Mouse (Mus musculus) gastrocnemius, postnatal 4 days (tissue): Measurements from ENCODE around the gene Gpr82. TPM values are rescaled to one million over a fixed set of nuclear protein-coding genes. Genes with fewer than 3 reads are reported as not detected.

Experiments used
- DNase-seq, 2 experiments: peaks; one replicate each; pipeline ENCODE4 v3.0.0; 2021 to 2022; ENCODE audit warnings: low spot score in 2 of 2, mixed read lengths in 2 of 2
- long read RNA-seq, 2 experiments: library from polyadenylated mRNA; stranded (forward); transcript quantifications; one replicate each; pipeline ENCODE4 v2.0.0; 2021
- total RNA-seq, 2 experiments: library from RNA; stranded (reverse); gene quantifications; 2 replicates each; pipeline ENCODE4 v1.2.3; 2021

The Gpr82 gene
- not detected for total RNA-seq
- long read RNA-seq, experiment 1 = 0 reads
- long read RNA-seq, experiment 2 = 0 reads

GRCm38 (mm10) chrX:13661063-13661462 lies at the start of gene Gpr82:
Gpr82 (plus strand) TSS chrX:13661363.
- DNase-seq = no peak

- no peak for DNase-seq
Measured at GRCm38 (mm10) chrX:13612115-13612514, 49.0 kb upstream of the Gpr82 start.

- DNase-seq = no peak
Measured at GRCm38 (mm10) chrX:13616726-13617125, 44.4 kb upstream of the Gpr82 start.

DNA sequence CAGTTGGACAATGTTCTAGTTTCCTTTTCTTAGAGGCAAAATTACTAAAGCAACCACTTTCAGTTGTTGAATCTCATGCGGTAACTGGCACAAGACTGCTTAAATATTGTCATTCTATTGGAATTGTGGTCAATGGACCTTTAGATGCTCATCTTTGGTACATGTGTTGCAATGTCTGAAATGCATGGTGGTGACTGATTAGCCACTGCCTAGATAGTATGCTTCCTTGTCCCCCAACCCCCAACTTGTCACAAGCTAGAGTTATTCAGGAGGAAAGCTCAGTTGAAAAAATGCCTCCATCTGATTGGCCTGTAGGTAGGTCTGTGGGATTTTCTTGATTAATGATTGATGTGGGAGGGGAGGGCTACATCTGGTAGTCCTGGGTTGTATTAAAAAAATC lies 43.9 kb upstream of the Gpr82 start:
- DNase-seq = no peak

DNA sequence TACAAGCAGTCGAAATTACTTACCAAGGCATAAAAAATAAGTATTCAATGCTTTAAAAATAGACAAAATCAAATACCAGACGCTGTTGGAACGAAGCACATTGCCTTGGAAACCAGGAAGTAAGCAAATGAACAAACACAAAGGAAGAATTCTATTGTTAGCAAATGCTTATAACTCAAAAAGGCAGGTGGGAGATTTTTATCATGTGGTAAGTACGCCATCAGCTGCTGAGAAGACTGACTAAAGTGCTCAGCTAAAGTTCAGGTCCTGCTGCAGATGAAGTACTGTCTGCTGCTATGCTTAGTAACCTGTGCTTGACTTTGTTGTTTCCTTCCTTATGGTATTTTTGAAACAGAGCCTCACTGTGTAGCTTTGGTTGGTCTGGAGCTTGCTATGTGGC lies 42.7 kb upstream of the Gpr82 start:
- DNase-seq = no peak

DNA sequence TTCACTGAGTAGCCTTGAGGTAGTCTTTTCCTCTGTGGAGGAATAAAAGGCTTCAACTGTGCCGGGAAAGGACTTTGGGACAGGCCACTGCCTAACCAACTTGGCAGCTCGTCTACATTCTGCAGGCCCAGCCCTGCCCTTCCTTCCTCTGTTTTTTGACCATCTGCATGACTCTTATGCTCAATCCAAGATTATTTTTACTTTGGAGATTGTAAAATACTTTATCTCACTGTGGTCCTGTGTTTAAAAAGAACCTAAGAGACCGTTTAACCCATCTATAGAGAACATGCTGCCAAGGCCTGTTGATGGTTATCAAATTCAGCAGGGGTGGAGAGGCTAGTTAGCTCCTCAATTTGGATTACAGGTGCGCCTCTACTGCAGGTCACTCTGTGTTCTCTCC lies 39.7 kb upstream of the Gpr82 start:
- DNase-seq = no peak

DNA sequence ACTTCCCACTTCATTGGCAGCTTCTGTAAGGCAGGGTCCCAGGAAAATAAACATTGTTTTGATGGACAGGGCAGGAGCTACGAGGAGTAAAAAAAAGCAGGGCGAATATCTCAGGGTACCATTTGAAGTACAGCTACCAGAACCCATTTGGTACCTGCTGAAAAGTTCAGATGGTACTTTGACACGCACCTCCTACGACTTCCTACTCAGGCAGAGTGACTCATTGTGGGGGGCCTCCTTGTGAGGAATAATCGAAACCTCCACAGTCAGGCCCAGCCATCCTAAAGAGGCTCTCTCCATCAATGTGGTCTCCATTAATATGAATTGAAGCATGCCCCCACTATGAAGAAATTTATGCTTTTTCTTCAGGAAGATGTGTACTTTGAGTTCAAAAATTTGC lies 38.5 kb upstream of the Gpr82 start:
- DNase-seq = no peak

GRCm38 (mm10) chrX:13631599-13632283 lies 29.4 kb upstream of the Gpr82 start, which contains the start of gene Gpr34:
Gpr34 (plus strand) TSS chrX:13632089.
- no peak for DNase-seq

GRCm38 (mm10) chrX:13636398-13636797 lies 24.8 kb upstream of the Gpr82 start:
- DNase-seq = no peak

- no peak for DNase-seq
Measured at GRCm38 (mm10) chrX:13638894-13639293, 22.3 kb upstream of the Gpr82 start.

- DNase-seq = no peak
Measured at GRCm38 (mm10) chrX:13651889-13652288, 9.3 kb upstream of the Gpr82 start.

- no peak for DNase-seq
Measured at GRCm38 (mm10) chrX:13652291-13652690, 8.9 kb upstream of the Gpr82 start.

DNA sequence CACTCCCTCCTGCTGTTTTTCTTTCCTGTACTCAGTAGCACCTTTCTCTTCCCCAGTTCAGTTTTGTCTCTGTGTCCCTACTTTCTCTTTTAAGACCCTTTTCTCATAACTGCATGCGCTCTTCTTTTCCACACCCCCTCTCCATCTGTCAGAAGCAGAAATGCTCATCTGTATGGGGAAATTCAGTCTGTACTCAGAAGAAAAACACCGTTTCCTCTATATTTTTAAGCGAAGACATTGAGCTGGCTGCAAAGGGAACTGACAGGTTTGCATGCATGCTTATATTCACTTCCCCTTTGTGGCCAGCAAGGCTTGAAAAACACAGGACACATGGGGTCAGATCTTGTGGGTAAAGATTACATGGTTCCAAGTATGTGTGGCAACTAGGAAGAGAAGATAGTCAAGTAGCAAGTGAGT lies 6.2 kb upstream of the Gpr82 start:
- DNase-seq = no peak

GRCm38 (mm10) chrX:13655906-13656305 lies 5.3 kb upstream of the Gpr82 start:
- DNase-seq = no peak

GRCm38 (mm10) chrX:13656721-13657120 lies 4.4 kb upstream of the Gpr82 start:
- peak in 1 of 2 experiments; percentile 53 for DNase-seq

- no peak for DNase-seq
Measured at GRCm38 (mm10) chrX:13658616-13659140, 2.5 kb upstream of the Gpr82 start.

DNA sequence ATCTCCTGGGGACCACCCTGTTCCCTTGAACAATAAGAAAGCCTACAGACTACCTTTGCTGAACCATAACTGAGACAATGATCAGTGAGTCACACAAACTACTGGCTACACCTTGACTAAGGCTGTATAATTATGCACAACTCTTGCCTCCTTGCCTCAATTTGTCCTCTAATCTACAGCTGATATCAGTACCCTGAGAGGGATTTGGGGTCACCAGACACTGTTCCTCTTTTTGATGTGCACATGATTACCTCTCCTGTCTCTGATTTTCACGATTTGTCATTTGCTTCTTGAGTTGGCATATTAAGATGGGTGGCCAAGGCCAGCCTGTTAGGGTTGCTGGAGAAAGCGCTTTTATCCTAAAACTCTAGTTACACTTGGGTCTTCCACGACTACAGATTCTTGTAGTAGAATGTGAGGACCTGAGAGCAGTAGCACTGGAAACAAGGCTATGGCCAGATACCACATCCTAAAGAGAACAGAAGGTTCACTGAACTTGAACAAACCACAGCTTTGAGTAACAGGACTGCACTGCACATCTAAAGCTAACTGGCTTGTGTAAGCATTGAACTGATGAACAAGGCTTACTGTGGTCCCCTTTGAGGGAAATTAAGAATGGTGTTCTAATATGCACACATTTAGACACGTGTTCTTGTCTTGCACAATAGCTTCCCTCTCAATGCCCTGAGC lies 1.8 kb upstream of the Gpr82 start:
- DNase-seq = no peak

DNA sequence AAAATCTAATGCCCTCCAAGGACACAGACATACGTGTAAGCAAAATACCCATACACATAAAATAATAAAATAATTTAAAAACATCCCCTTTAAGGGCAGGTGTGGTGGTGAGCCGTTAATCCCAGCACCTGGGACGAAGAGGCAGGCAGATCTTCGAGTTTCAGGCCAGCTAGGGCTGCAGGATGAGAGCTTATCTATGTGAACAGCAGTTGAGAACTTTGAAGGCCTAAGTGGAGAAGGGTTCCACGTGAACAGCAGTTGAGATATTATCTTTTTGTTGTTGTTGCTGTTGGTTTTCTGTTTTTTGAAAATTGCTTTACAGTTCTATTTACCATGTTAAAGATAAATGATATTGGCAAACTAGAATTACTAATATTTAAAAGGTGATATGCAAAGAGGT lies 7.7 kb downstream of the Gpr82 start:
- DNase-seq = no peak

DNA sequence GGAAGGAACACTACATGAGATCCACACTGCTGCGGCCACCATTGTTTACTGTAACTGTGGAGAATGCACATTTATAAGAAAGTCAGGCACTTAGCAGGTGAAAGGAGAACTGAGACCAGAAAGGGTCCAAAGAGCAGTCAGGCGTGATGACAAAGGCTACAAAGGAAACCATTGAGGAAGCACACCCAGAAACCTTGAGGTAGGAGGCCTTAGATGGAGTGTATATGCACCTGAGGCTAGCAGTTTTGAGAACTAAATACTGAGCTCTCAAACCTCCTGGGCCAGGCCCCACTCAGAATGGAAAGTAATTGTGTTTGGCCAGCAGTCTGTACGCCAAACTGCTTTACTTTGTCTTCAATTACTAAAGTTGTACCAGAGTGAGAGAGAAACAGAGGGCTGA lies 9.2 kb downstream of the Gpr82 start:
- DNase-seq = no peak

DNA sequence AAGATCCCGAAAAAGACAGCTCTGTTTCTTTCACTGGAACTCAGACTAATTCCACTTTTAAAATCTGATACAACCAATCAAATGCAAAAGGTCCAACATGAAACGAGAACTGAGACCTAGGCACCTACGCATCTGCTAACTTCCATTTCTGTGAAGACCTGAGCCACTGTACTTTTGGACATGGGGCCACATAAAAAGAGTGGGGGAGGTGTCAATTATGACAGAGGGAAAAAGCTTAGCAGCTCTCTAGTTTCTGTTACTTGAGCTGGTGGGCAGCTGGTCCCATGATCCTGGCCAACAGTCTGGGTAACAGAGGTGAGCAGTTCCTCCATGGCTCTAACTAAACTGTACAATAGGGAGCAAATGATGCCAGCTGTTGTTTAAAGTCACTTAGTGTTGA lies 11.8 kb downstream of the Gpr82 start:
- no peak for DNase-seq

GRCm38 (mm10) chrX:13681748-13682147 lies 20.6 kb downstream of the Gpr82 start:
- DNase-seq = no peak

DNA sequence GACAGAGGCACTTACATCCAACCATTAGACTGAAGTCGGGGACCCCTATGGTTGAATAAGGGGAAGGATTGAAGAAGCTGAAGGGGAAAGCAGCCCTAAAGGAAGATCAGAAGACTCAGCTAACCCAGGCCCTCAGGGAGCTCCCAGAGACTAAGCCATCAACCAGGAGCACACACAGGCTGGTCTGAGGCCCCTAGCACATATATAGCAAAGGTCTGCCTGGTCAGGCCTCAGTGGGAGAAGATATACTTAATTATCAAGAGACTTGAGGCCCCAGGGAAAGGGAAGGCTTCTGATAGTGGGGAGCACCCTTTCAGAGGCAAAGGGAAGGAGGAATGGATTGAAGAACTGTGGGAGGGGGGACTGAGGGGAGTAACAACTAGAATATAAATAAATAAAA lies 25.4 kb downstream of the Gpr82 start:
- DNase-seq = no peak

DNA sequence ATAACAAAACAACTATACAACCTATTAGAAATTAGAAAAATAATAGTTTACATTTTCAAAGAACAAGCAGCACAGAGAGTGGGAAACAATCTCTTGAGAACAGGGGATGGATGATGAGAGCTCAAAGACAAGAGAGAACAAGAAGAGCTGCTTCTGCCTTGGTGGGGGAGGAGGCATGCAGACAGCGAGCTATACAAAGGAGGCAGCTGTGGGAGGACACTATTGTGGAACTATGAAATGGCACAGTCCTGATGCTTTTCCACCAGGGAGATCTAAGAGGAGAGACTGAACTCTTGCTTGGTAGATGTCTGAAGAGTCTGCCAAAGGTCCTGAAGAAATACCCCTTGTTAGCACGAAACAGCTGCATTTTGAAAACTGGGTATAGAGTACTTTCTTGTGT lies 27.2 kb downstream of the Gpr82 start:
- no peak for DNase-seq
